Comparison of ENCODE assay signal across 8 mouse cellular contexts in the genomic region with DNA sequence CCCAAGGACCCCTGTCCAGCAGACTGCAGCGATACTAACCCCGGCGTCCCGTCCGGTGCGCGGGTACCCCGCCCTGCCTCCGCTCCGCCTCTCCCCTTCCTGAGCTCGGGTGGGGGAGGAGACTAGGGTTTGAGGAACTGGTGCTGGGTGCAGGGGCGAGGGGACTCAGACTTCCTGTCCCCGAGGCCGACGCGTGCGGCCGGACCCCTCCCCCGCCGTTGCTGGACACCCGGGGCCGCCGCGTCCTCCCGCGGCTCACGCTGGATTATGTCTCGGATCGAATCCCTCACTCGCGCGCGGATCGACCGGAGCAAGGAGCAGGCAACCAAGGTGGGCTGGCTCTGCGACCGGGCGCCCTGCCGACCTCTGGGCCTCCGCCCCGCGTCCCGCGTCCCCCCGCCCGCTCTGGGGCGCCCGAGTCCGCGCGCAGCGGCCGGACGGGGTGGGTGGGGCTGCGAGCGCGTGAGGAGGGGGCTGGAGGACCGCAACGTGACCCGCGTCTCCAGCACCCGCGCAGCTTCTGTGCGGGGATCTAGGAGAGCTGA. TPM values are rescaled to one million over a fixed set of nuclear protein-coding genes. Genes with fewer than 3 reads are reported as not detected.
DNase-seq lines count a peak whose midpoint lies in the region; ATAC-seq and TF ChIP-seq lines count a peak whose summit lies in the region.

No protein-coding gene starts in this region.

- H3K9ac ChIP-seq in liver, embryonic 14.5 days (replicated peaks), result peak overlapping the region; percentile 78

- H3K27me3 ChIP-seq in liver, embryonic 14.5 days (ENCODE audit: control insufficient read depth, insufficient read depth, low read length), result no peaks in the 10 kb centered on the region

- H3K36me3 ChIP-seq in liver, embryonic 14.5 days (replicated peaks; ENCODE audit: control insufficient read depth, insufficient read depth, low read depth), result no peaks in the 10 kb centered on the region

- H3K4me3 ChIP-seq in liver, embryonic 14.5 days (ENCODE audit: insufficient read depth in 1 of 2, low read depth in 2 of 2, low read length in 2 of 2), result peak overlapping the region; percentile 56 to 80

- TF ChIP-seq CTCF in liver, embryonic 14.5 days (IDR thresholded peaks at IDR 0.05; ENCODE audit: low read depth), result no peak

- H3K4me2 ChIP-seq in liver, embryonic 14.5 days (ENCODE audit: low read depth), result peak overlapping the region; percentile 98

- peak overlapping the region; percentile 10 for H3K27ac ChIP-seq in liver, embryonic 14.5 days

- no peaks in the 10 kb centered on the region for H3K9me3 ChIP-seq in liver, embryonic 14.5 days (ENCODE audit: control insufficient read depth, low read length)

- intact Hi-C loops in gastrocnemius, postnatal 14 days (cut with DNase I; ENCODE audit: low total_unique reads), result no loop called here

- peak; percentile 66 for ATAC-seq in liver, embryonic 14.5 days (ENCODE audit: insufficient read depth)

- peaks cover 15 to 44% of the 10 kb centered on the region in 2 experiments for H3K4me1 ChIP-seq in liver, embryonic 14.5 days (replicated peaks; ENCODE audit: control insufficient read depth in 2 of 2, insufficient read depth in 2 of 2, low read length in 1 of 2)

- no peak for TF ChIP-seq EP300 in liver, embryonic 14.5 days (IDR thresholded peaks at IDR 0.05; ENCODE audit: low read depth)

- WGBS in liver, embryonic 14.5 days (ENCODE audit: insufficient replicate concordance), result under 1% methylated on average over 64 of the region's 64 CpGs

- DNase-seq in 3134 (ENCODE audit: extremely low read depth, insufficient read length, low spot score), result peak; percentile 86
- peak; percentile 78 for DNase-seq in Muller cell, postnatal 12 days (ENCODE audit: inconsistent ontology term)
- DNase-seq in cerebellum, postnatal 36 days, result peak; percentile 64 to 67
- peak; percentile 81 for DNase-seq in gastrocnemius, postnatal 14 days
- peak; percentile 81 for DNase-seq in induced T-regulatory cell, adult 2 months (ENCODE audit: low read depth)
- DNase-seq in liver, embryonic 14.5 days (ENCODE audit: low read depth in 3 of 3, low spot score in 3 of 3), result no peak
- DNase-seq in natural killer cell, adult 2 months (ENCODE audit: low spot score in 2 of 2), result peak; percentile 61 to 62
- peak; percentile 69 to 71 for DNase-seq in thymus, postnatal 10 days (ENCODE audit: low spot score in 2 of 2)

RNA-seq across cellular contexts. Expression of gene Arhgef2, which starts 15.3 kb away (rescaled TPM):
- 10 to 100 TPM; 42.5 to 48.1 TPM for total RNA-seq in gastrocnemius, postnatal 14 days (2021)
- 8.5 and 8.9 TPM in 2 replicates for polyA plus RNA-seq in liver, embryonic 14.5 days (2012; rRNA removed)
- 10.1 and 11.5 TPM in 2 replicates for polyA plus RNA-seq in liver, embryonic 14.5 days (2014; fragmentation: Nextera tagmentation; extraction: Ambion mirVana)

RNA-seq across cellular contexts. Expression of gene Rxfp4, which starts 31.9 kb away (rescaled TPM):
- total RNA-seq in gastrocnemius, postnatal 14 days (2021), result not detected
- polyA plus RNA-seq in liver, embryonic 14.5 days (2012; rRNA removed), result not detected in 2 replicates
- polyA plus RNA-seq in liver, embryonic 14.5 days (2014; fragmentation: Nextera tagmentation; extraction: Ambion mirVana), result not detected in 2 replicates

RNA-seq across cellular contexts. Expression of gene Ssr2, which starts 45.4 kb away (rescaled TPM):
- 10 to 100 TPM; 80.7 to 98.2 TPM for total RNA-seq in gastrocnemius, postnatal 14 days (2021)
- polyA plus RNA-seq in liver, embryonic 14.5 days (2012; rRNA removed), result 165 and 230 TPM in 2 replicates
- 168 and 173 TPM in 2 replicates for polyA plus RNA-seq in liver, embryonic 14.5 days (2014; fragmentation: Nextera tagmentation; extraction: Ambion mirVana)

Comparison
In these comparisons a context has a peak if more than half of its experiments do, and no peak if none do; other contexts are left out.
1. DNase-seq: peak in 3134 (single experiment), Muller cell, postnatal 12 days (single experiment), cerebellum, postnatal 36 days (2 of 2), gastrocnemius, postnatal 14 days (single experiment), induced T-regulatory cell, adult 2 months (single experiment), natural killer cell, adult 2 months (2 of 2) and thymus, postnatal 10 days (2 of 2); none in liver, embryonic 14.5 days (0 of 3).